In genomic region chr2:10216566-10217247, GRCm38 (mm10) we compare ENCODE assay signal across 8 mouse cellular contexts.
DNase-seq lines count a peak whose midpoint lies in the region; ATAC-seq lines count a peak whose summit lies in the region.

No protein-coding gene starts in this region.

- peaks cover 4% of the 10 kb centered on the region; the same call in 1 of the 2 replicates for H3K4me1 ChIP-seq in forebrain, embryonic 11.5 days (replicated peaks; ENCODE audit: control insufficient read depth, insufficient read depth, low read length)
- H3K4me1 ChIP-seq in midbrain, embryonic 14.5 days (ENCODE audit: control insufficient read depth, insufficient read depth, low read length): peaks cover 8% of the 10 kb centered on the region; the same call in 1 of the 2 replicates

- H3K4me2 ChIP-seq in forebrain, embryonic 11.5 days (ENCODE audit: low read depth, low read length, severe bottlenecking): 0 out of 2 replicates have a peak overlapping the region, but pooled peaks have one; percentile 11
- no peak overlapping the region for H3K4me2 ChIP-seq in midbrain, embryonic 14.5 days (ENCODE audit: low read length)

- no peaks in the 10 kb centered on the region for H3K9me3 ChIP-seq in forebrain, embryonic 11.5 days (ENCODE audit: control insufficient read depth, low read length)
- no peaks in the 10 kb centered on the region for H3K9me3 ChIP-seq in midbrain, embryonic 14.5 days (ENCODE audit: control insufficient read depth, low read length)

- 29% methylated on average over 7 of the region's 7 CpGs for WGBS in forebrain, embryonic 11.5 days
- 30% methylated on average over 7 of the region's 7 CpGs for WGBS in midbrain, embryonic 14.5 days

- H3K9ac ChIP-seq in forebrain, embryonic 11.5 days (ENCODE audit: low read length): no peak overlapping the region; the same call in 1 of the 2 replicates
- no peak overlapping the region for H3K9ac ChIP-seq in midbrain, embryonic 14.5 days (replicated peaks; ENCODE audit: low read length)

- H3K27ac ChIP-seq in forebrain, embryonic 11.5 days (ENCODE audit: low read depth, low read length): 0 out of 2 replicates have a peak overlapping the region, but pooled peaks have one; percentile 31
- H3K27ac ChIP-seq in midbrain, embryonic 14.5 days (replicated peaks; ENCODE audit: low read depth, low read length): no peak overlapping the region

- H3K4me3 ChIP-seq in forebrain, embryonic 11.5 days (ENCODE audit: low read depth, low read length): no peak overlapping the region
- no peak overlapping the region for H3K4me3 ChIP-seq in midbrain, embryonic 14.5 days (replicated peaks; ENCODE audit: low read depth, low read length)

- ATAC-seq in forebrain, embryonic 11.5 days (replicated peaks; ENCODE audit: low FRiP score): peak; percentile 74
- ATAC-seq in midbrain, embryonic 14.5 days (ENCODE audit: low FRiP score, low TSS enrichment): no peak

- DNase-seq in adipocyte (ENCODE audit: low spot score): peak; percentile 67
- peak; percentile 18 to 60 for DNase-seq in adrenal gland, postnatal 36 days
- peak; percentile 58 for DNase-seq in forebrain, embryonic 11.5 days (ENCODE audit: low spot score)
- DNase-seq in heart, postnatal 4 days: peak; percentile 47
- peak; percentile 22 to 66 for DNase-seq in layer of hippocampus, postnatal 14 days (ENCODE audit: low spot score in 2 of 2)
- DNase-seq in midbrain, embryonic 14.5 days: peak; percentile 63
- DNase-seq in T-cell, adult 2 months (ENCODE audit: low spot score): no peak
- no peak for DNase-seq in liver

- H3K27me3 ChIP-seq in forebrain, embryonic 11.5 days (ENCODE audit: control insufficient read depth, insufficient read depth, low read length): no peaks in the 10 kb centered on the region
- H3K27me3 ChIP-seq in midbrain, embryonic 14.5 days (ENCODE audit: control insufficient read depth, insufficient read depth, low read length): no peaks in the 10 kb centered on the region

- no peaks in the 10 kb centered on the region for H3K36me3 ChIP-seq in forebrain, embryonic 11.5 days (ENCODE audit: control insufficient read depth, insufficient read depth, low read length)
- no peaks in the 10 kb centered on the region for H3K36me3 ChIP-seq in midbrain, embryonic 14.5 days (ENCODE audit: control insufficient read depth, insufficient read depth, low read length)

Comparison
In these comparisons a context has a peak if more than half of its experiments do, and no peak if none do; other contexts are left out.
1. DNase-seq: peak in adipocyte (single experiment), adrenal gland, postnatal 36 days (2 of 2), forebrain, embryonic 11.5 days (single experiment), heart, postnatal 4 days (single experiment), layer of hippocampus, postnatal 14 days (2 of 2) and midbrain, embryonic 14.5 days (single experiment); none in T-cell, adult 2 months (single experiment) and liver (single experiment).